Mouse (Mus musculus) layer of hippocampus, adult 2 months (tissue): ENCODE data around the gene Tpra1. TPM values are rescaled to one million over a fixed set of nuclear protein-coding genes. Genes with fewer than 3 reads are reported as not detected.
A peak's percentile ranks its signal among the peaks of the same experiment; 100 is the strongest.

ENCODE experiments used
- DNase-seq, 2 experiments: peaks; one replicate each; pipeline ENCODE4 v3.0.0; 2022; ENCODE audit warnings: low spot score in 2 of 2
- H3K27ac ChIP-seq: fragments of 200-600 bp; 2 replicates; pipeline ENCODE4 v1.8.1; 2022
- H3K4me3 ChIP-seq: fragments of 200-600 bp; 2 replicates; pipeline ENCODE4 v1.8.1; 2022; ENCODE audit warnings: mild to moderate bottlenecking
- CTCF ChIP-seq: fragments of 200-600 bp; conservative IDR thresholded peaks from 2 replicates; pipeline ENCODE4 v1.8.1; 2022; ENCODE audit warnings: antibody characterized with exemption, mild to moderate bottlenecking, moderate library complexity
- total RNA-seq, 2 experiments: library from RNA; stranded (reverse); gene quantifications; 2 replicates each; pipeline ENCODE4 v1.2.3; 2021

The Tpra1 gene
- total RNA-seq, 2 experiments from 2014 or later: 48.6 to 51.1 TPM

- TF ChIP-seq CTCF: peak; percentile 70
- peak overlapping the region; percentile 51 for H3K27ac ChIP-seq
- DNase-seq: peak in 1 of 2 experiments; percentile 76
- H3K4me3 ChIP-seq: no peak overlapping the region
Measured at GRCm38 (mm10) chr6:88935735-88936276, 33.8 kb downstream of the Tpra1 start.

GRCm38 (mm10) chr6:88936342-88937213 is 34.5 kb downstream of the Tpra1 start:
- TF ChIP-seq CTCF: no peak
- H3K27ac ChIP-seq: no peak overlapping the region; the same call in 1 of the 2 replicates
- no peak for DNase-seq
- no peak overlapping the region for H3K4me3 ChIP-seq

GRCm38 (mm10) chr6:88937214-88937549 is 35.1 kb downstream of the Tpra1 start:
- no peak for TF ChIP-seq CTCF
- no peak for DNase-seq
- no peak overlapping the region for H3K27ac ChIP-seq
- H3K4me3 ChIP-seq: no peak overlapping the region

- DNase-seq: no peak
- H3K27ac ChIP-seq: peak overlapping the region; percentile 82; the same call in 1 of the 2 replicates
- TF ChIP-seq CTCF: no peak
- no peak overlapping the region for H3K4me3 ChIP-seq
Measured at GRCm38 (mm10) chr6:88937971-88938663, 36.1 kb downstream of the Tpra1 start.

GRCm38 (mm10) chr6:88938664-88939055 is 36.6 kb downstream of the Tpra1 start:
- H3K4me3 ChIP-seq: no peak overlapping the region
- peak overlapping the region; percentile 82 for H3K27ac ChIP-seq
- DNase-seq: no peak
- TF ChIP-seq CTCF: no peak

- TF ChIP-seq CTCF: peak; percentile 30
- Histone ChIP-seq H3K4me3 (no peak overlapping the region), H3K27ac (peak overlapping the region; percentile 82)
- no peak for DNase-seq
Measured at GRCm38 (mm10) chr6:88939281-88940089, 37.4 kb downstream of the Tpra1 start.

- no peak for TF ChIP-seq CTCF
- no peak overlapping the region for H3K4me3 ChIP-seq
- H3K27ac ChIP-seq: peak overlapping the region; percentile 39; the same call in 1 of the 2 replicates
- DNase-seq: no peak
Measured at GRCm38 (mm10) chr6:88940090-88940916, 38.3 kb downstream of the Tpra1 start.

GRCm38 (mm10) chr6:88941628-88942027 is 39.6 kb downstream of the Tpra1 start:
- TF ChIP-seq CTCF: no peak
- no peak overlapping the region for H3K4me3 ChIP-seq
- peak overlapping the region; percentile 3; the same call in 1 of the 2 replicates for H3K27ac ChIP-seq
- DNase-seq: no peak

GRCm38 (mm10) chr6:88942595-88942994 is 40.5 kb downstream of the Tpra1 start:
- Histone ChIP-seq H3K27ac (peak overlapping the region; percentile 68), H3K4me3 (peak overlapping the region; percentile 36)
- TF ChIP-seq CTCF: no peak
- DNase-seq: peak; percentile 59 to 76

- no peak overlapping the region for H3K4me3 ChIP-seq
- TF ChIP-seq CTCF: no peak
- no peak overlapping the region for H3K27ac ChIP-seq
- no peak for DNase-seq
Measured at GRCm38 (mm10) chr6:88943666-88944065, 41.6 kb downstream of the Tpra1 start.

- DNase-seq: no peak
- TF ChIP-seq CTCF: no peak
- no peak overlapping the region for H3K27ac ChIP-seq
Measured at GRCm38 (mm10) chr6:88946442-88946841, 44.4 kb downstream of the Tpra1 start.

GRCm38 (mm10) chr6:88947771-88948170 is 45.7 kb downstream of the Tpra1 start:
- no peak for DNase-seq
- Histone ChIP-seq H3K4me3 (no peak overlapping the region), H3K27ac (no peak overlapping the region)
- TF ChIP-seq CTCF: no peak

More at GRCm38 (mm10) chr6:88946442-88946841, 44.4 kb downstream of the Tpra1 start:
- no peak overlapping the region for H3K4me3 ChIP-seq
